Mouse (Mus musculus) gastrocnemius, postnatal 14 days (tissue): ENCODE results near the gene Olfr270. TPM values are rescaled to one million over a fixed set of nuclear protein-coding genes. Genes with fewer than 3 reads are reported as not detected.

ENCODE experiments used
- DNase-seq: peaks from one replicate; pipeline ENCODE4 v3.0.0; 2021; ENCODE audit warnings: mixed read lengths
- intact Hi-C: fragments of 180-260 bp; cut with DNase I; formaldehyde crosslinking; loops from one replicate; pipeline ENCODE4 v1.15.1; 2025; ENCODE audit warnings: low total_unique reads
- long read RNA-seq, 2 experiments: library from polyadenylated mRNA; stranded (forward); transcript quantifications; one replicate each; pipeline ENCODE4 v2.0.0; 2021
- total RNA-seq, 2 experiments: library from RNA; stranded (reverse); gene quantifications; 2 replicates each; pipeline ENCODE4 v1.2.3; 2021

Olfr270 gene
- not detected for total RNA-seq
- long read RNA-seq, experiment 1 = 0 reads
- long read RNA-seq, experiment 2 = 0 reads

DNA sequence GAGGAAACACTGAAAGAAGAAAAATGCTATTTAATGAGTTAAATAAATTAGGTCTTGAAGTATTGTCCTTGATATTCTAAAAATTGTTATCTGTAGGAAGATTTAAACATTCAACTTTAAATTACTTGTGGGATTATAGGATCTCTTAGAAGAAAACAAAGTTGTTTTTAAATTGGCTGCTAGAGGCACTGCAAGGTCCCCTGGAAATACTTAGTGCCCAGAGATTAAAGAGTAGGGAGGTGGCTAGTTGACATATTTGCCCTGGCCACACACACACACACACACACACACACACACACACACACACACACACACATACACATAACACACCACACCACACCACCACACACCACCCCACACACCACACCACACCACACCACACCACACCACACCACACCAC lies at the start of gene Olfr270:
Gene Olfr270, plus strand, starts transcription at position 301 of the 400 bp plus-strand sequence.
- intact Hi-C loops = no loop called here

GRCm38 (mm10) chr4:52916659-52917310 lies 47.6 kb upstream of the Olfr270 start:
- no peak for DNase-seq
- intact Hi-C loops = no loop called here

More for the DNA sequence above, at the start of gene Olfr270:
- no peak for DNase-seq

DNA sequence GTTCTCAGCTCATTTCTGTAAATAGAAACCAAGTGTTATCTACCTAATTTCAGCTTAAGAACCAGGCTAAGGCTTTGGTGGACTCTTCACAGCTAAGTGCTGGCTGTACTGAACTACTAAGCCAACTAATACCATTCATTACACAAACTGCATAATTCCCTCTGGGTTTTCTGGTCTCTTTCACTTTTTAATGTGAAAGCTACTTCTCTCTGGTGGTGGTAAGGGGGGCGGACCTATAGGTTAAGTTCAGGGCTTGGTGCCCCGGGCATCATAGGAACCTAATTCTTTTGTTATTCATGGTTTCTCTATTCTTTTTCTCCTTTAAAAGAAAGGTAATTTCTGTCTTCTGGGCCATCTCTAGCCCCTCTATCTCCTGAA lies 47.0 kb upstream of the Olfr270 start:
- no peak for DNase-seq

GRCm38 (mm10) chr4:52919078-52919477 lies 45.3 kb upstream of the Olfr270 start, which contains the start of gene Olfr272:
TSS of gene Olfr272 (minus strand) at chr4:52919178.
- DNase-seq = no peak
- intact Hi-C loops = no loop called here

More for the DNA sequence above, 47.0 kb upstream of the Olfr270 start:
- intact Hi-C loops = no loop called here

DNA sequence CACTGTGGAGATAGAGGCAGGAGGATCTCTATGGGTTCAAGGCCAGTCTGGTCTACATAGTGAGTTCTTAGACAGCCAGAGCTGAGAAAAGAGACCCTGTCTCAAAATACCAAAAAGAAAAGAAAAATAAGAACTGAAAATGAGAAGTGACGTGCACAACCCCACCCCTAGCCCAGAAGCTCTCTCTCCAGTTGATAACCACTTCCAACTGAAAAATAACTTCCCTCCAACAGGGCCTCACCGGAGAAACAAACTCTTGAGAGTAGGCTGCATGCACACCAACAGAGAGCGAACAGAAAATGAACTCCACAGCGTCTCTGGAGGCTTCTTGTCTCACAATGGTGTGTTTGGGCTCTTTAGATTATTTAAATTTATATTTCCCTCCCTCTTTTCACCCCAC lies 33.9 kb upstream of the Olfr270 start:
- DNase-seq = no peak

DNA sequence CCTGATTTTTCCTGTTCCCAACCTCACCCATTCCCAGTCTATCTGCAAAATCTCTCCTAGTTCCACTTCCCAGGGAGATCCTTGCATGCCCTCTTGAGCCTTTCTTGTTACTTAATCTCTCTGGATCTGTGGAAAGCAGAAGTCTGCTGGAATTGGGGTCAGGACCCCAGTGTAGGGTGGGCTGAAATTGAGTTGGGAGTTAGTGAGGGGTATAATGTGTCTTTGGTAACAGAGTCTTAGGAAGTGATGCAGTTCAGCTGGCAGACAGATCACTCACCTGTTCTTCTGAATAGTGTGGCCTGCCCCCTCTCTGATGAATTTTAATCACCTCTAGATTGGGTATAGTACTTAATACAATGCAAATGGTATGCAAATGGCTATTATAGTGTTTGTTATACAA lies 17.7 kb upstream of the Olfr270 start:
- no peak for DNase-seq
- intact Hi-C loops = no loop called here

More for the DNA sequence above, 33.9 kb upstream of the Olfr270 start:
- intact Hi-C loops = no loop called here

GRCm38 (mm10) chr4:52949005-52949404 lies 15.3 kb upstream of the Olfr270 start:
- intact Hi-C loops = no loop called here

GRCm38 (mm10) chr4:52958693-52959092 lies 5.7 kb upstream of the Olfr270 start:
- no peak for DNase-seq
- intact Hi-C loops = no loop called here

More at GRCm38 (mm10) chr4:52949005-52949404, 15.3 kb upstream of the Olfr270 start:
- DNase-seq = no peak

DNA sequence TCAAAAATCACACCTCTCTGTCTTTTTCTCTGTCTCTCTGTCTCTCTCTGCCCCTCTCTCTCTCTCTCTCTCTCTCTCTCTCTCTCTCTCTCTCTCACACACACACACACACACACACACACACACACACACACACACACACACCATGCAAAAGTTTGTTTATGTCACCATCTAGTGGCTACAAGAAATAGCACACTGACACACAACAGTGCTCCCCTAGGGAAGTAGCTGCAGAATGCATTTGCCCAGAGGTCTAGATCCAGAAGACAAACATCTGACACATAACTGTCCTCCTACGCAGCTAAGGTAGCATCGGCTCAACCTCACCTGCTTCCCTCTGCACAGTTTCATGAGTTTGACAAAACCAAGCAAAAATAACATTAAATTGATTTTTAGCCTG lies 20.9 kb downstream of the Olfr270 start:
- intact Hi-C loops = no loop called here
- DNase-seq = no peak

DNA sequence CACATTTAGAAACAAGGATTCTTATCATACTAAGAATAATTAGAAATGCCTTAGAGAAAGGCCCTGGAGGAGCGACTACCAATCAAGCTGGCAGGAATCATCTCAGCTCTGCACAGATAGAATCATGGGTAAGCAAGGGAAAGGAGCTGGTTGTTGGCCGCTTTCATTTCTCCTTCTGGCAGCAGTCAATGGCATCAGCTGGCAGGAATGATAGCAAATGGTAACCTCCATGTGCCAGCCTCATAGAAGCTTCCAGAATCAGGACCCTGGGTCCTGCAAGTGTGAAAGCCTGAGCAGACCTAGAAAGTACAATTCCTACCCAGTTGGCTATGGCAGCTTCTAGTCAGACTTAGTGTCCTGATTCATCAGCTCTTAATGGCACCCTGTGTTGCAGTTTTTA lies 21.9 kb downstream of the Olfr270 start:
- no peak for DNase-seq
- intact Hi-C loops = no loop called here

- no peak for DNase-seq
- intact Hi-C loops = no loop called here
Observed at GRCm38 (mm10) chr4:52989248-52989647, 24.9 kb downstream of the Olfr270 start, which contains the start of gene Nipsnap3a. TSS of gene Nipsnap3a (plus strand) at chr4:52989272.

GRCm38 (mm10) chr4:52999449-52999848 lies 35.1 kb downstream of the Olfr270 start:
- peak; percentile 83 for DNase-seq
- intact Hi-C loops = no loop called here

GRCm38 (mm10) chr4:53000154-53000553 lies 35.8 kb downstream of the Olfr270 start:
- DNase-seq = no peak
- intact Hi-C loops = no loop called here

DNA sequence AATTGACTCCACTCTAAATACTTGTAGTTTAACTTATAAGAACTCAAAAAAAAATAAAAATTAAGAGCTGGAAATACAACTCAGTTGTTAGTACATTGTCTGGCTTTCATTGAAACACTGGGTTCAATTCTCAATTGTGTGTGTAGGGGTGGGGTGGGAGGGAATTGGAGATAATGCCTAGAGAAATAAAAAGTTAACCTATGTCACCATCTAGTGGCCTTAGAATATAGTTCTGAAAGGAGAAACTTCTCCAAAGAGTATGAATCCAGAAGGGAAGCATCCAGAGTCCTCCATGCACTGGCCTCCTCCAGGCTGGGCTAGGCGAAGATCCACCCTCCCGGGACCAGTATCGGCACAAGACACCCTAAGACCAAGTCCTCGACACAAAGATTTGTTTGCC lies 44.8 kb downstream of the Olfr270 start:
- no peak for DNase-seq
- intact Hi-C loops = no loop called here

DNA sequence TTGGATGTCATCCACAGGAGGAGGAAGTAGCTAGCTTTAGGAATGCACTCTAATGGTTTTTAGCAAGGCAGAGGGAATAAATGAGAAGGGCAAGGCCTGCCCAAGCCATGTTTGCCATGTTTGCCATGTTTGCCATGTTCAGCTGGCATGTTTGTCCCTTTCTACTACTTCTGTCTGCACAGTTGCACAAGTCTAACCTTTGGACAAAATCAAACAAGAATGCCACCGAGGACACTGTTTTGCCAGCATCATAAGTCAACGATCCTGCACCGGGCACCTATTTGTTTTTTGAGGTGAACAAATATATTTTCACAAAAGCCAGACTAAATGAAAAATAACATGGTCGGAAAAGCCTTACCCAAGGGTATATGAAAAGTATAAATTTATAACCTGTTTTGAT lies 45.5 kb downstream of the Olfr270 start:
- no peak for DNase-seq
- intact Hi-C loops = no loop called here

DNA sequence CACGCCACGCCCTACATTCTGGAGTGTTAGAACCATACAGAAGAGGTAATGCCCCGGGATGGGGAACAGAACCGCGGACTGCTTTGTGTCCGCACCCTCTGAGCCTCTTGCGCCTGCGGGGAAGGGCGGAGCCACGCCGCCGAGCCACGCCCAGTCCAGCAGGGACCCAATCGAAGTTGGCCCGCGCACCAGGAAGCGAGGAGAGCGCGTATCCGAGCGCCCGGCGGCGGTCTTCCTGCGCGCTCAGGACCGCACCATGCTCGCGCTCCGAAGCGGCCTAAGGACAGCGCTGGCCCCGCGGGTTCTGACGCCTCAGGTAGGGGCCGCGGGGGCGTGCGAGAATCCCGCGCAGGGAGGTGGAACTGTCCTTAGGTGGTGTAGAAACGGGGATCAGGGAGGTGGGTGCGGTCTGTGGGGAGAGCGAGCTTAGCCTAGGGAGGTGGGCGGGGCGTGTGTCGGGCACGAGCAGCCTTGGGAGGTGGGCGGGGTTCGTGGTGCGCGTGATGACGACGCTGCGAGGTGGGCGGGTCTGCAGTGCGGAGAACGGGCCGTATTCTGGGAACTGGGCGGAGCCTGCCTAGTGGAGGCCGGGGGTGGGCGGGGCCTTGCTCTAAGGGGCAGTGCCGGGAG lies 47.5 kb downstream of the Olfr270 start, which contains the start of gene Nipsnap3b:
Gene Nipsnap3b, plus strand, starts transcription at position 149 of the 630 bp plus-strand sequence.
- intact Hi-C loops = no loop called here
- peak; percentile 98 for DNase-seq

DNA sequence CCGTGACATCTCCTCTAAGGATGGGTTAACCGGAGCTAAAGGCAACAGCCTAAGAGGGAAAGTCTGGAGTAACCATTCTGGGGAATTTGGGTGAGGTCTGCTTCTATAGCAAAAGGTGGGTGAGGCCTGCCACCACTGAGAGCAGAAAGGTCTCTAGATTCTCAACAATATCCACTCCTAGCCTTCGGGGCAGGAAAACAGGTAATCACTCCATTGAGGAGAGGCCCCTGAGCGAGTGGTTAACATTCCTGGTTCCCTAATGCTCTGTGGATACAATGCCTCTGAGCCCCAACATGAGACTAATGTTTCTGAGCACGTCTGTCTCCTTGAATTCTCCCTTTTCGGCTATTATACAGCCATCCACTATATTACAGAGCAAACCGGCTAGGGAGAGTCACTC lies 50.1 kb downstream of the Olfr270 start:
- intact Hi-C loops = no loop called here
- DNase-seq = no peak

GRCm38 (mm10) chr4:53015024-53015423 lies 50.7 kb downstream of the Olfr270 start:
- intact Hi-C loops = no loop called here
- no peak for DNase-seq

DNA sequence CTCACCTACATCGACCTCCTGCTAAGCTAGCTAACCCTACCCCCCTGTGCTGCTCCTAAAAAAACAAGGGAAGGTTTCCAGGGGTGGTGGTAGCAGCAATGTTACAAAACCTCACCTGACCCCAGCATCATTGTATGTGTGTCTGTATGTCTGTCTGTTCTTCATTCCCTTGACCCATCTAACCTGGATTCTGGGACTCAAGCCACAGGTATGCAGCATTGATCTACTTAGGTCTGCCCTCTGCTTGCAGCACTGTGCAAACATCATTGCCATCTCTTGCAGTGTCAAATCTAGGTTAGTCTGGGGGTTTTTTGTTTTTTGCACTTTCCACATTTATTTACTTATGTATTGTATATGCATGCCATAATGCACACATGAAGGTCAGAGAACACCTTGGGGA lies 54.0 kb downstream of the Olfr270 start:
- no peak for DNase-seq
- intact Hi-C loops = no loop called here
